Mouse (Mus musculus) stomach, embryonic 14.5 days (tissue): Measurements from ENCODE around the gene Eme1. TPM values are rescaled to one million over a fixed set of nuclear protein-coding genes. Genes with fewer than 3 reads are reported as not detected.

Experiments
- ATAC-seq: fragments of 200-750 bp; cut with Nextera tagmentation; 2 replicates; pipeline ENCODE4 v1.8.0; 2017; ENCODE audit warnings: low read depth, moderate TSS enrichment; ENCODE audit not compliant: insufficient number of reproducible peaks, insufficient read depth, low FRiP score
- H3K27ac ChIP-seq: fragments of 300-500 bp; sonication (generic); 2 replicates; pipeline ENCODE4 v1.5.1; 2014; ENCODE audit warnings: mild to moderate bottlenecking, low read length, moderate library complexity, mixed read lengths
- H3K27me3 ChIP-seq: fragments of 300-500 bp; sonication (generic); 2 replicates; pipeline ENCODE4 v1.6.1; 2014; ENCODE audit warnings: low read length, control low read depth, mixed read lengths; ENCODE audit not compliant: control insufficient read depth, insufficient read depth
- H3K36me3 ChIP-seq: fragments of 300-500 bp; sonication (generic); 2 replicates; pipeline ENCODE4 v1.6.1; 2014; ENCODE audit warnings: mild to moderate bottlenecking, control low read depth, low read length, moderate library complexity, mixed read lengths; ENCODE audit not compliant: control insufficient read depth, insufficient read depth
- H3K4me1 ChIP-seq: fragments of 300-500 bp; sonication (generic); 2 replicates; pipeline ENCODE4 v1.6.1; 2014; ENCODE audit warnings: low read length, control low read depth, mixed read lengths; ENCODE audit not compliant: control insufficient read depth, insufficient read depth
- H3K4me2 ChIP-seq: fragments of 300-500 bp; sonication (generic); replicated peaks from 2 replicates; pipeline ENCODE4 v1.6.1; 2014; ENCODE audit warnings: low read depth, low read length, control low read depth
- H3K4me3 ChIP-seq: fragments of 300-500 bp; sonication (generic); 2 replicates; pipeline ENCODE4 v1.5.1; 2014; ENCODE audit warnings: low read depth, low read length, control low read depth
- H3K9ac ChIP-seq: fragments of 300-500 bp; sonication (generic); replicated peaks from 2 replicates; pipeline ENCODE4 v1.6.1; 2014; ENCODE audit warnings: low read depth, mild to moderate bottlenecking, control low read depth, low read length, moderate library complexity, mixed read lengths
- H3K9me3 ChIP-seq: fragments of 300-500 bp; sonication (generic); 2 replicates; pipeline ENCODE4 v1.6.1; 2016; ENCODE audit warnings: low read depth, low read length, control low read depth; ENCODE audit not compliant: control insufficient read depth
- WGBS: fragments of 180-500 bp; shearing (Covaris S2); extraction: QIAGEN DNeasy Blood & Tissue Kit; methylation state at CpG from one replicate; pipeline ENCODE4 v1.1.7; 2014; 5-methylcytosine and 5-hydroxymethylcytosine counted together
- polyA plus RNA-seq: library from polyadenylated mRNA; unstranded; fragments of >200 nt; fragmentation: Nextera tagmentation; extraction: Ambion mirVana; gene quantifications from 2 replicates; pipeline ENCODE4 v1.2.1, GENCODE M21; 2014

Gene Eme1
- polyA plus RNA-seq, 1 experiment from 2014 or later, result 20.7 TPM

DNA sequence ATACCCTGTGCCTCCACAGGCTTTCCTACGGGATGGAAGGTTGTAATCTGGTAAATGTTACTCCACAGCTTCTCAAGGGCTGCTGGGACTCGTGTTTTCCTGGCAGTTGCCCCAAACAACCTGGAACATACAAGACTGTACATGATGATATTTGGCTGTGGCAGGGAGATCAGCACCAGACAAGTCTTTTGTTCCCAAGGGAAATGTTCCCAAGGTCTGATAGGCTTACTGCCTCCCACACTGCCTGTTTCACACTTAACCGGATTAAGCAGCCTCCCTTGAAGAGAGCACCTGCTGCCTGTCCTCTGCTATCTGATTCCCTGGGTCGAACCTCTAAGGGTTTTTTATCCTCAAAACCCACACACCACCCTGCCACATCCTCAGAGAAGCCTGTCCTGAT lies 38.3 kb downstream of the Eme1 start:
- Histone ChIP-seq H3K4me2 (no peak overlapping the region), H3K9me3 (no peaks in the 10 kb centered on the region), H3K4me3 (no peak overlapping the region), H3K27me3 (no peaks in the 10 kb centered on the region), H3K9ac (no peak overlapping the region), H3K4me1 (no peaks in the 10 kb centered on the region), H3K27ac (no peak overlapping the region), H3K36me3 (no peaks in the 10 kb centered on the region)
- 35% methylated on average over 4 of the region's 4 CpGs for WGBS
- no peak for ATAC-seq

DNA sequence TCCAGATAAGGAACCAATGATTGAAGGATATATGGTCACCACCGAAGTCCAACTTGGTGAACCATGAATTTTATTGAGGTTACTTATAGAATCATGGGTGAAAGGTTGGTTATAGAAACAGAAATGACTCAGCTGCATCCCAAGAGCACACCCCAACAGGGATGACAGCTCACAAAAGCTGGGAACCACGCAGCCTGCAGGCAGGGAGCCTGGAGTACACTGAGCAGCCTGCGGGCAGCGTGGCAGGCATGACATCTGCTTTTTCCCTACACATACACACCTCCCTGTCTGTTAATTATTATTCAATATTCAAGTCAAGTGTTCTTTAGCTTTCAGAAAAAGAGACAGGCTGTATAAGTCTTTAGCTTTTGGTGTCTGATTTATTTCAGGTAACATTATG lies 39.2 kb downstream of the Eme1 start:
- 74% methylated on average over 4 of the region's 4 CpGs for WGBS
- Histone ChIP-seq H3K9me3 (no peaks in the 10 kb centered on the region), H3K4me3 (no peak overlapping the region), H3K4me2 (no peak overlapping the region), H3K27ac (no peak overlapping the region), H3K4me1 (no peaks in the 10 kb centered on the region), H3K9ac (no peak overlapping the region), H3K27me3 (no peaks in the 10 kb centered on the region), H3K36me3 (no peaks in the 10 kb centered on the region)
- no peak for ATAC-seq

DNA sequence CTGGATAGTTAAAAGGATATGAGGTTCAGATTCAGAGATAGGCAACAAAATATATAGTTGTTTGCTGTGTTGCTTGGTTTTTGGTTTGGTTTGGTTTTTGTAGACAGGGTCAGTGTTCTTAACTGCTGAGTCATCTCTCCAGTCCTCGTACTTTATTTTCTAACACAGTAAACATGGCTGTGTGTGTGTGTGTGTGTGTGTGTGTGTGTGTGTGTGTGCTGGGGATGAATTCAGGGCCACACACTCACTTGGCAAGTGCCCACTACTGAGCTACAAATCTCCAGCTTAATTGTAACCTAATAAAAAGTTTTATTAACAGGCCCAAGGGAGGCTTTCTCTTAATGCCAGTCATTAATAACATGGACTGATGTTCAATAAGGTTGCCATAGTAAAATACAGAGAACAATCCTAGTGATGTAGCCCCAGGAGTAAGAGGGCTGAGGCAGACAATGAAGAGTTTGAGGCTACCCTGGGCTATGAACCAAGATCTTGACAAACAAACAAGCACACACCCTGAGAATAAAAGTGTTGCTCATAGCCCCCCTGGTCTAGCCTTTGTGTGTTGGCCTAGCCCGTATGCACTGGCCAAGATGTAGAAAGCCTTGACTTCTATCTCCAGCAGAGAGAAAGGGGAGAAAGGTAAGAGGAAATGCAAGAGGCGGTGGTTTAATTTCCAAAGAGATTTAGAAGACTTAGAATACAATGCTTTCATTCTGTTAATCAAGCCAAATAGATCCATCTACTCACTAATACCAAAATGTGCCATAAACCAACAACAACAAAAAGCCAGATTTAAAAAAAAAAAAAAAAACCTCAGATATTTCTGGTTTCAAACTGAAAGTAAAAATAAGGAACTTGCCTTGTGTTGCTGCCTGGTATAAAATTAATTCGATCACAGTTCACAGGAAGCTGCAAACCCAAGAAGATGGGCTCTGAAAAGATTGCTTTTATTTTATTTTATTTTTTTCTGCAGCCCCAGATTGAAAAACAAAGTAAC lies 42.7 kb downstream of the Eme1 start:
- Histone ChIP-seq H3K4me3 (no peak overlapping the region), H3K4me2 (no peak overlapping the region), H3K9ac (no peak overlapping the region), H3K27ac (no peak overlapping the region), H3K4me1 (no peaks in the 10 kb centered on the region), H3K27me3 (no peaks in the 10 kb centered on the region), H3K9me3 (no peaks in the 10 kb centered on the region), H3K36me3 (no peaks in the 10 kb centered on the region)
- 76% methylated on average over 4 of the region's 4 CpGs for WGBS
- no peak for ATAC-seq

DNA sequence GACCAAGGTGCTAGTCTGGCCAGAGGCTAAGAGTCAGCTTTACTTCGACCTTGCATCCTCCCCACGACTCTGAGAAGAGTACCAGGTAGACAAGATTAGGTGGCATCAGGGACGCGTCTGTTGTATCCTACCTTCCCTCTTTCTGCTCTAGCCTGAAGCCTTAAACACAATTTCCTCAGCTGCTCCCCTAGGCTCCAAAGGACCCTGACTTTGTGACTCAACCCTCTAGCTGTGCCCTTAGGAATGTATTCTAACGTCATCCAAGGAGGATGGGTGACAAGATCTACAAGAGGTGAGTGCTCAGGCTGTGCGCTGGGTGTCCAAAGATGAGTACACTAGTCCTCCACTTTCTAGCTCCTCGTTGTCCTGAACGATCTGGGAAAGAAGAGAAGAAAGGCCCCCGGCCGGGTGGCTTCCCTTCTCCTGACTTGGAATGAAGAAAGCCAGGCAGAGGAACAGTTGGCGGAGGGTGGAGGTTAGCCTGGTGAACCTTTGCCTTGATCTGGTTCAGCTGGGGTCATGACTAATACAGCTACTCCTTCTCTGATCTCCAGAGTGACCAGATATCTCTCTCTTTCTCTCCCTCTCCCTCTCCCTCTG lies 51.3 kb downstream of the Eme1 start:
- no peak for ATAC-seq
- Histone ChIP-seq H3K4me2 (peak overlapping the region; percentile 69), H3K4me3 (peak overlapping the region; percentile 61; the same call in 1 of the 2 replicates), H3K27me3 (no peaks in the 10 kb centered on the region), H3K4me1 (0 out of 2 replicates have a peak, but pooled peaks cover 7% of the 10 kb centered on the region), H3K27ac (peak overlapping the region; percentile 33; the same call in 1 of the 2 replicates), H3K9ac (peak overlapping the region; percentile 53; the same call in 1 of the 2 replicates), H3K9me3 (no peaks in the 10 kb centered on the region), H3K36me3 (no peaks in the 10 kb centered on the region)
- 66% methylated on average over 11 of the region's 11 CpGs for WGBS

DNA sequence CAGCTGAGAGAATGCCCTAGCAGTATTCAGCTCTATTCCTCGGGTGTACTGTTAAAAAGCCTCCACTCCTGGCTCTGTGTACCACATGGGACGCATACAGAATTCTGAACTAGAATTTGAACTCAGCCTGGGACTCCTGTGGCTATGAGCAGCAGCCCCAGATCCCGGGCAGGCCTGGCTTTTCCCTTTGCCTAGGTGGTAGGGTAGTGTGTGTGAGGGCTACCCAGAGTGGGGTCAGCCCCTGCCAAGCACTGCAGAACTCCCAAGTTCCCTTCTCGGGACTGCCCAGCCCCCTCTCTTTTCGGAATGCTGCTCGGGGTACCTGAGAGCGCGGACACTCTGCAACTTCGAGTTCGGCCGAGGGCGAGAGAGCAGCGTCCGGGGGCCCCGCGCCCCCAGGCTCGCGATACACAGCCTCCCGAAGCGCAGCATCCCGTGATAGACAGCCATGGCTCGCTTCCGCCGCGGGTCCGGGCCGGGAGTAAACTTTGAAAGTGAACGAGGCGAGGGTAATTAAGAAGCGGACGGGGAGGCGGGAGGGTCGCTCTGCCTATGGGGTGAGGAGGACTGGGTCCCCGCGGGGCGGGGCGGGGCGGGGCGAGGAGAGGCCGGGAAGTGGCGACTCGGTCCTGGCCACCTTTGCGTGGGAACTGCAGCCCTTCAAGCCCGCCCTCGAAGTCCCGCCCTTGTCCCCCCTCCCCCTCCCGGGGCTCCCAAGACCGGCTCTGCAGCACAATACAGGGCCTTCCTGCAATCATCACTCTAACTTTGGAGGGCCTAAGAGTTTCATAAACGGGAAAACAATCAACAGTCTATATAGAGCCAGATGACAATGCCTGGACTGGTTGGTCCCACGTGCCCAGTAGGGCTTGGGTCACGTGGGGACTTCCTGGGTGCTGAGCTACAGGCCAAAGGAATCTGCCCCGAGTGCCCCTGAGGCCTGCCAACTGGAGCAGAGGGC lies 52.2 kb downstream of the Eme1 start, which contains the start of gene Acsf2:
TSS of gene Acsf2 (minus strand) at position 551 of the 961 bp plus-strand sequence.
- Histone ChIP-seq H3K4me2 (peak within 1 kb of the TSS; percentile 69), H3K27ac (peak within 1 kb of the TSS; percentile 33; the same call in 1 of the 2 replicates), H3K4me1 (0 out of 2 replicates have a peak, but pooled peaks cover 7% of the 10 kb centered on the region), H3K9ac (peak within 1 kb of the TSS; percentile 53), H3K36me3 (no peaks in the 10 kb centered on the region), H3K9me3 (no peaks in the 10 kb centered on the region), H3K4me3 (peak within 1 kb of the TSS; percentile 61), H3K27me3 (no peaks in the 10 kb centered on the region)
- 1% methylated on average over 52 of the region's 52 CpGs for WGBS
- peak; percentile 91 for ATAC-seq

DNA sequence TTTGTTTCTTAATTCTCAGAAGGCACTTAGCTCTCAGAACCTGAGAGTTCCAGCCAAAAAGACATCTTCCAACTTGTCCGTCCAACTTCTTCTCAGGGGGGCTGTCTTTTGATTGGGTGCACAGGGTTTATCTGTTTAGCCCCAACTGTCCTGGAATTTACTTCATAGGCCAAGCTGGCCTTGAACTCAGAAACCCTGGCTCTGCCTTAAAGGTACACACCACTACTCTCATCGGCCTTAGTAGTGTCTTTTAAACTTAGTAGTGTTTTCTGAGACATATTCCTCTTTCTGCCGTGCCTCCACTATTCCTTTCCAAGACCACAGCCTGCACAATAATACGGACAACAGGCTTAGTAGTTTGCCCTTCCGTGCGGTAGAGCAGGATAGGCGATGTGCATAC lies 53.3 kb downstream of the Eme1 start:
- no peaks in the 10 kb centered on the region for H3K9me3 ChIP-seq
- 0 out of 2 replicates have a peak overlapping the region, but pooled peaks have one; percentile 61 for H3K4me3 ChIP-seq
- H3K4me2 ChIP-seq, result peak overlapping the region; percentile 69
- H3K27me3 ChIP-seq, result no peaks in the 10 kb centered on the region
- no peak for ATAC-seq
- no peak overlapping the region for H3K27ac ChIP-seq
- 0 out of 2 replicates have a peak, but pooled peaks cover 7% of the 10 kb centered on the region for H3K4me1 ChIP-seq
- WGBS, result 91% methylated on average over 7 of the region's 7 CpGs
- no peak overlapping the region for H3K9ac ChIP-seq
- H3K36me3 ChIP-seq, result no peaks in the 10 kb centered on the region; the same call in 1 of the 2 replicates

DNA sequence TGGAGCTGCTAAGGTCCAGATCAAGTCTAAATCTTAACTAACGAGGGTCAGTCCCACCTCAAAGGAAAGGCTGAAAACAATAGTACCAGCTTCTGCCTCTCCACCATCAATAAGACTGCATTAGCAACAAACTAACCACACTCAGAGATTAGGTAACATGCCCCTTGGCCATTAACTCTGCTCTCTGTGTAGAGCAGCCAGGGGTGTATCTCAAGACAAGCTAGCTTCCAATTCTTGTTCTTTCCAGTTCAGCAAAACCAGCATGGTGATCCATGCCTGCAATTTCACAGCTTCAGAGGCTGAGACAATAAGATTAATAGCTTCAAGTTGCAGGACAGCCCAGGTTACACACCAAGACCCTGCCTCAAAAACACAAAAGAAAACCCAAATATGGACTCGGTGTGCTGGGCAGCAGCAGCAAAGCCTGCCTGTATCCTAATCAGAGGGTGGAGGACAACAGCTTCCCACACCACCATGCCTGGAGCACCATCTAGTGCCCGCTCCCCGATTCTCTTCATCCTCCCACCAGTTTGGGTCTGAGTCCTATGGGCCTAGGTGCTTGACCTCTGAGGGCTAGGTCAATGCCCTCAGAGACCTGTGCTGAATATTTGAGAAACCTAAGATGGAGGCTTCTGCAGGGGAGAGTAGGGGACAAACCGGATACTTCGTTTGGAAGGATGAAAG lies 55.2 kb downstream of the Eme1 start:
- Histone ChIP-seq H3K9ac (no peak overlapping the region), H3K4me2 (no peak overlapping the region), H3K27ac (no peak overlapping the region), H3K4me1 (0 out of 2 replicates have a peak, but pooled peaks cover 7% of the 10 kb centered on the region), H3K9me3 (no peaks in the 10 kb centered on the region), H3K4me3 (no peak overlapping the region), H3K36me3 (no peaks in the 10 kb centered on the region; the same call in 1 of the 2 replicates), H3K27me3 (no peaks in the 10 kb centered on the region)
- WGBS, result 71% methylated on average over 6 of the region's 6 CpGs
- no peak for ATAC-seq
